Mouse (Mus musculus): ENCODE results near the gene Olfr65. TPM values are rescaled to one million over a fixed set of nuclear protein-coding genes. Genes with fewer than 3 reads are reported as not detected.

Gene Olfr65
- not detected for total RNA-seq (2021)
- long read RNA-seq, experiment 1 = 0 reads
- long read RNA-seq, experiment 2 = 0 reads

GRCm38 (mm10) chr7:103903187-103903586, at the start of gene Olfr65:
Gene Olfr65, plus strand, starts transcription at chr7:103903487.
- peak in 1 of 2 experiments; percentile 4 for DNase-seq

GRCm38 (mm10) chr7:103854669-103855068, 48.6 kb upstream of the Olfr65 start:
- no peak for DNase-seq

- peak in 1 of 2 experiments; percentile 9 for DNase-seq
Observed at GRCm38 (mm10) chr7:103859076-103859475, 44.2 kb upstream of the Olfr65 start.

GRCm38 (mm10) chr7:103860855-103861254, 42.4 kb upstream of the Olfr65 start:
- peak; percentile 44 to 56 for DNase-seq

GRCm38 (mm10) chr7:103861531-103861930, 41.8 kb upstream of the Olfr65 start:
- no peak for DNase-seq

GRCm38 (mm10) chr7:103865716-103866115, 37.6 kb upstream of the Olfr65 start:
- DNase-seq = no peak

- no peak for DNase-seq
Observed at GRCm38 (mm10) chr7:103870667-103871066, 32.6 kb upstream of the Olfr65 start.

GRCm38 (mm10) chr7:103873064-103873463, 30.2 kb upstream of the Olfr65 start:
- DNase-seq = peak in 1 of 2 experiments; percentile 8

GRCm38 (mm10) chr7:103874451-103874850, 28.8 kb upstream of the Olfr65 start:
- DNase-seq = no peak

GRCm38 (mm10) chr7:103877093-103877492, 26.2 kb upstream of the Olfr65 start:
- no peak for DNase-seq

GRCm38 (mm10) chr7:103886152-103886551, 17.1 kb upstream of the Olfr65 start, which contains the start of gene Olfr66:
Gene Olfr66, minus strand, starts transcription at chr7:103886252.
- no peak for DNase-seq

GRCm38 (mm10) chr7:103894385-103894784, 8.9 kb upstream of the Olfr65 start, which contains the start of gene Olfr64:
Gene Olfr64, minus strand, starts transcription at chr7:103894485.
- no peak for DNase-seq

GRCm38 (mm10) chr7:103910047-103910446, 6.8 kb downstream of the Olfr65 start:
- no peak for DNase-seq

GRCm38 (mm10) chr7:103912969-103913511, 9.8 kb downstream of the Olfr65 start:
- no peak for DNase-seq

GRCm38 (mm10) chr7:103915338-103915737, 12.1 kb downstream of the Olfr65 start:
- no peak for DNase-seq

GRCm38 (mm10) chr7:103928525-103928924, 25.2 kb downstream of the Olfr65 start, which contains the start of gene Olfr631:
Gene Olfr631, plus strand, starts transcription at chr7:103928825.
- no peak for DNase-seq

GRCm38 (mm10) chr7:103934264-103934663, 31.0 kb downstream of the Olfr65 start, which contains the start of gene Olfr632:
Gene Olfr632, plus strand, starts transcription at chr7:103934347.
- no peak for DNase-seq

- peak; percentile 2 to 43 for DNase-seq
Observed at GRCm38 (mm10) chr7:103942730-103943129, 39.4 kb downstream of the Olfr65 start.

- DNase-seq = no peak
Observed at GRCm38 (mm10) chr7:103944137-103944536, 40.9 kb downstream of the Olfr65 start, which contains the start of gene Olfr633. Gene Olfr633, plus strand, starts transcription at chr7:103944437.

Other genes starting within 250 kb of the Olfr65 start
- gene Olfr623, start 239.8 kb upstream of the Olfr65 start, total RNA-seq (2021) = not detected
- gene Olfr624, start 232.3 kb upstream of the Olfr65 start, total RNA-seq (2021) = not detected
- not detected for gene Olfr625-ps1, start 220.8 kb upstream of the Olfr65 start, total RNA-seq (2021)
- gene Olfr243, start 188.8 kb upstream of the Olfr65 start, total RNA-seq (2021) = not detected
- gene Olfr628, start 173.1 kb upstream of the Olfr65 start, total RNA-seq (2021) = not detected
- not detected for gene Olfr629, start 158.5 kb upstream of the Olfr65 start, total RNA-seq (2021)
- not detected for gene Olfr630, start 146.2 kb upstream of the Olfr65 start, total RNA-seq (2021)
- gene Olfr69, start 131.9 kb upstream of the Olfr65 start, total RNA-seq (2021) = not detected
- not detected for gene Olfr68, start 123.8 kb upstream of the Olfr65 start, total RNA-seq (2021)
- gene Olfr67, start 111.7 kb upstream of the Olfr65 start, total RNA-seq (2021) = not detected
- gene Hbb-bt, start 89.5 kb upstream of the Olfr65 start, total RNA-seq (2021) = 1,000 to 10,000 TPM; 1,004 to 1,120 TPM
- over 10,000 TPM; 10,167 to 10,648 TPM for gene Hbb-bs, start 75.4 kb upstream of the Olfr65 start, total RNA-seq (2021)
- not detected for gene Hbb-bh2, start 63.0 kb upstream of the Olfr65 start, total RNA-seq (2021)
- gene Hbb-bh1, start 60.3 kb upstream of the Olfr65 start, total RNA-seq (2021) = not detected
- gene Hbb-y, start 50.3 kb upstream of the Olfr65 start, total RNA-seq (2021) = not detected
- not detected for gene Olfr66, start 17.2 kb upstream of the Olfr65 start, total RNA-seq (2021)
- not detected for gene Olfr64, start 9.0 kb upstream of the Olfr65 start, total RNA-seq (2021)
- gene Olfr631, start 25.3 kb downstream of the Olfr65 start, total RNA-seq (2021) = not detected
- gene Olfr632, start 30.9 kb downstream of the Olfr65 start, total RNA-seq (2021) = not detected
- gene Olfr633, start 41.0 kb downstream of the Olfr65 start, total RNA-seq (2021) = not detected
- gene Olfr635, start 67.7 kb downstream of the Olfr65 start, total RNA-seq (2021) = not detected
- not detected for gene Olfr638, start 95.3 kb downstream of the Olfr65 start, total RNA-seq (2021)
- under 1 TPM; 0.05 TPM for gene Olfr639, start 113.8 kb downstream of the Olfr65 start, total RNA-seq (2021)
- not detected for gene Olfr640, start 122.1 kb downstream of the Olfr65 start, total RNA-seq (2021)
- not detected for gene Olfr641, start 132.0 kb downstream of the Olfr65 start, total RNA-seq (2021)
- not detected for gene Olfr642, start 149.2 kb downstream of the Olfr65 start, total RNA-seq (2021)
- not detected for gene 4930516K23Rik, start 158.0 kb downstream of the Olfr65 start, total RNA-seq (2021)
- gene Olfr644, start 168.4 kb downstream of the Olfr65 start, total RNA-seq (2021) = not detected
- gene Olfr645, start 182.0 kb downstream of the Olfr65 start, total RNA-seq (2021) = not detected
- gene Olfr646, start 201.4 kb downstream of the Olfr65 start, total RNA-seq (2021) = not detected
- gene Ubqln5, start 226.3 kb downstream of the Olfr65 start, total RNA-seq (2021) = not detected
- gene Olfr643, start 233.9 kb downstream of the Olfr65 start, total RNA-seq (2021) = not detected
- gene Ubqln3, start 239.8 kb downstream of the Olfr65 start, total RNA-seq (2021) = not detected
- gene Ubqlnl, start 247.1 kb downstream of the Olfr65 start, total RNA-seq (2021) = not detected

All from heart, adult 18-20 months (tissue).